Mouse (Mus musculus): ENCODE measurements around the gene Rps18.

Rps18 gene

DNA sequence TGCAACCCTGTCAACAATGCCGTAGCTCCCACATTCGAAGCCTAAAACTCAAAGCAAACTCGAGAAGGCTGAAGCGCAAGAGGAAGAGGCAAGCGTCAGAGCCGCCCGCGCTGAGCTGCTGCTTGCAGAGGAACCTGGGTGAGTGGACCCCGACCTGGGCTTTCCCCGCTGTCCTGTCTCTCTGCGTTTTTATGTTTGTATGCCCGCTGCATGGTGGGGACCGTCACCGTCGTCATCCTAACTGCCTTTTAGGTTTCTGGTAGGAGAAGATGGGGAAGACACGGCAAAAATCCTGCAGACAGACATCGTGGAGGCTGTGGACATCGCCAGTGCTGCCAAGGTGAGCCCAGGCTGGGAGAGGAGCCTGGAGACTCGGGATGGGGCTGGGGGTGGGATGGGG lies 14.4 kb downstream of the Rps18 start:
- no peak for DNase-seq

DNA sequence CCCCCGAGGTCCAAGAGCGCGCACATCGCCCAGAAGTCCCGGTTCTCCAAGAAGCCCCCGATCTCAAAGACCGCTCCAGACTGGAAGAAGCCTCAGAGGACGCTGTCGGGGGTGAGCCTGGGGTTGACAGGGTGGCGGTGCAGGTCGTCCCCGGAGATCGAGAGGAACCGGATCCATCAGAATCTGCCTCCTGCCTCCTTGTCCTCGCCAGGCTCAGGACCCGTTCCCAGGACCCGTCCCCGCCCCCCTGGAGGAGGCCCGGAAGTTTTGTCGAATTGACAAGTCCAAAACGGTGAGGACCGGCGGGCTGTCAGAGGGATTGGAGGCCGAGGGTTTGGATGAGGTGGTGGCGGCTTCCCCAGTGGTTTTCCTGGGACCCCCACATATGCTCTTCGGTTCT lies 14.8 kb downstream of the Rps18 start:
- peak; percentile 57 for DNase-seq

DNA sequence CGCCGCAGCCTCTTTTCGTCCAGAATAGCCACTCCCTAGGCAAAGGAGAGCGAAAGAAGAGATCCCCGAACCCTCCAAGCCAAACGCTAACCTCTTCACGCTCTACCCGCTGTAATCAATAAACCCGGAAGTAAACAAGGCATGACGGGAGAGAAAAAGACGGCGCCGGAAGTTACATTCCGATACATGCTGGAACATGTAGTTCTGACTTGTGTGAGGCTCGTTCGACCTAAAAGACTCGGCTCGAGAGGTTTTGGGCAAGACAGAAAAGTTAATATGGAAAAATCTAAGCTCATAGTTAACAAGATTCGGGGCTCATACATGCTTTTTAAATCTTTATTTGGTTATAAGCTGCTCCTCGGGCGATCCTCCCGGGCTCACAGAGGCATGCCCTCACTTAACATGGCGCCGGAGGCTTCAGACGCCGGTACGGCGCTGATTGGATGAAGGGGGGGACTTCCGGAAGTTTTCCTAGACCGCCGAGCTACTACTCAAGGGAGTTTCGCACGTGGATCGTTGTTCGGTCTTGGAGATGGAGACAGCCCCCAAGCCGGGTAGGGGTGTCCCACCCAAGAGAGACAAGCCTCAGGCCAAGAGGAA lies 15.5 kb downstream of the Rps18 start, which contains the start of the genes Pfdn6 and Wdr46:
Pfdn6 (minus strand) TSS at position 138 of the 600 bp plus-strand sequence.
Wdr46 (plus strand) TSS at position 455 of the 600 bp plus-strand sequence.
- DNase-seq: peak; percentile 91

DNA sequence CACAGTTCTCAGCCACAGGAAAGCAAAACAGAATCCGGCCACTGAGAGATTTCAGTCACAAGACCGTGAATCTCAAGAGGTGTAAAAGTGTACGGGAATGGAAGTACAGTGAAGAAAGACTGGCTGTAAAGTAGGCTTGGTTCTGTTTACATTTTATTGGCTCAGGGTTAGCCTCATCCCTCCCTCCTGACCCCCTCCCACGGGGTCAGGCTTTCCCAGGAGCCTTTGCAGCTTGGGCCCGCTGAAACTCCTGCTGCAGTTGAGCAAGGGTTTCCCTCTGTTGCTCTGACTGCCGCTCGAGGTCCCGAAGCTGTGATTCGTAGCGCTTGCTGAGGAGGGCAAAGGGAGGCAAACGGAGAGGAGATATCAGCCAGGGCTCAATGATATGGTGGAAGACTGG lies 17.0 kb downstream of the Rps18 start:
- peak; percentile 27 for DNase-seq

DNA sequence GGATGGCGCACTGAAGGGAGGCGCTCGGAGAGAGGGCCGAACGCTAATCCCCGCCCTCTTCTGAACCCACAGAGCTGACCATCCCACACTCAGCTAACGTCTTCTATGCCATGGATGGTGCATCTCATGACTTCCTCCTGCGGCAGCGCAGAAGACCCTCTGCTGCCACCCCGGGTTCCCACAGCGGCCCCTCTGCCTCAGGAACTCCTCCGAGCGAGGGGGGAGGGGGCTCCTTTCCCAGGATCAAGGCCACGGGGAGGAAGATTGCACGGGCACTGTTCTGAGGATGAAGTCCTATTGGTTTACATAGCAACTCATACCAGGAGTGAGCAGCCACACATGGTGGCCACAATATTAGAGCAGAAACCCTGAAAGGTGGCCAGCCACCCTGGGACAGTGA lies 18.8 kb downstream of the Rps18 start:
- DNase-seq: no peak

DNA sequence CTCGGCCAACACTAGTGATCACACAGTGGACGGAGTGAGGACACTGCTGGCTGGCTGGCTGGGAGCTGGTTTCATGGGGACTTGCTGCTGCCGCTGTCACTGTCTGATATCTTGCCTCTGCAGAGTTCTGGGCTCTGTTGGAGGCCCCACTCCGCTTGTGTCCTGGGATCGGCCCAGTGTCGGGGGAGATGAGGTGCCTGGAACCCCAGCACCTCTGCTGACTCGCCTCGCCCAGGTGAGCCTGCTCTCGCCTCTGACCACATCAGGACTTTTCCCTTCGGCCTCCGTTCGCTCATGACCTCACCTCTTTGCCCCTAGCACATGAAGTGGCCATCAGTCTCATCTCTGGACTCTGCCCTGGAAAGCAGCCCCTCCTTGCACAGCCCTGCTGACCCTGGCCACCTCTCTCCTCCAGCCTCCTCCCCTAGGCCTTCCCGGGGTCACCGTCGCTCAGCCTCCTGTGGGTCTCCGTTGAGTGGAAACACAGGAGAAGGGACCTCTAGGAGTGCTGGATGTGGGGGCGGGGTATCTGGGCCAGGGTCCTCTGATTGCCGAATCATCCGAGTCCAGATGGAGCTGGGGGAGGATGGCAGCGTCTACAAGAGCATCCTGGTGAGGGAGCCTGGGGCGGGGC lies 20.3 kb downstream of the Rps18 start:
- no peak for DNase-seq

DNA sequence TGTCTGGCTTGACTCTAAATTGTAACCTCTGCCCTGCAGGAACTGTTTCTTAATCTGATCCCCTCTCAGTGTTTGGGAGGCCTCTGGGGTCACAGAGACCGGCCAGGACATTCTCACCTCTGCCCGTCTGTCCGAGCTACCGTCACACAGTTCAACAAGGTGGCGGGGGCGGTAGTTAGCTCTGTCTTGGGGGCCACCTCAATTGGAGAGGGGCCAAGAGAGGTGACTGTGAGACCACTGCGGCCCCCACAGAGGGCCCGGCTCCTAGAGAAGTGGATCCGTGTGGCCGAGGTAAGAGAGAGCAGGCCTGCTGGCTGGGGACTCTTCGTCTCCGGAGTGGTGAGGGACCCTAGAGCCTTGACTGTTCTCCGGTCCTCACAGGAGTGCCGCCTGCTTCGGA lies 22.8 kb downstream of the Rps18 start:
- peak; percentile 19 for DNase-seq

DNA sequence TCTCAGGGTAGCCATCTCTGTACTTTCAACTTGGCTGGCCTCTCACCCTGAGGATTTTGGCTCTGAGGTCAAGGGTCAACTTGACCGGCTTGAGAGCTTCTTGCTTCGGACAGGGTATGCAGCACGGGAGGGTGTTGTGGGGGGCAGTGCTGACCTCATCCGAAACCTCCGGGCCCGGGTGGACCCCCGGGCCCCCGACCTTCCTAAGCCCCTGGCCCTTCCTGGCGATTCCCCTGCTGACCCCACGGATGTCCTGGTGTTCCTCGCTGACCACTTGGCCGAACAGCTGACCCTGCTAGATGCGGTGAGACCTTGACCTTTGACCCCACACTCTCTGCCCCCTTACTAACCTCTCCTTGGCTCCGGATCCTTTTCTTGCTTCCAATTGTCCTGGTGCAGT lies 23.4 kb downstream of the Rps18 start:
- DNase-seq: peak; percentile 16

DNA sequence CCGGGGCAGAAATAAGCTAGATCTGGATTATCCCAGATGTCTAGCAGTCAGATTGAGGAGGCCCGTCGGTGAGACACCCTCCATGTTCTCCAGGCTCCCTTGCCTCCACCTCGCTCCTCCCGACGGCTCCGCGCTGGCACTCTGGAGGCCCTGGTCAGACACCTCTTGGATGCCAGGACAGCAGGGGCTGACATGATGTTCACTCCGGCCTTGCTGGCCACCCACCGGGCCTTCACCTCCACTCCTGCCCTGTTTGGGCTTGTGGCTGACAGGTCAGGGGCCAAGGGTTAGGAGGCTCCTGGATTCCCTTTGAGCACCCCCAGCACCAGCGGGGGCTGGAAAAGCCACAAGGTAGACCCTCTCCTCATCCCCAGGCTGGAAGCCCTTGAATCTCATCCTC lies 23.9 kb downstream of the Rps18 start:
- DNase-seq: peak; percentile 17

DNA sequence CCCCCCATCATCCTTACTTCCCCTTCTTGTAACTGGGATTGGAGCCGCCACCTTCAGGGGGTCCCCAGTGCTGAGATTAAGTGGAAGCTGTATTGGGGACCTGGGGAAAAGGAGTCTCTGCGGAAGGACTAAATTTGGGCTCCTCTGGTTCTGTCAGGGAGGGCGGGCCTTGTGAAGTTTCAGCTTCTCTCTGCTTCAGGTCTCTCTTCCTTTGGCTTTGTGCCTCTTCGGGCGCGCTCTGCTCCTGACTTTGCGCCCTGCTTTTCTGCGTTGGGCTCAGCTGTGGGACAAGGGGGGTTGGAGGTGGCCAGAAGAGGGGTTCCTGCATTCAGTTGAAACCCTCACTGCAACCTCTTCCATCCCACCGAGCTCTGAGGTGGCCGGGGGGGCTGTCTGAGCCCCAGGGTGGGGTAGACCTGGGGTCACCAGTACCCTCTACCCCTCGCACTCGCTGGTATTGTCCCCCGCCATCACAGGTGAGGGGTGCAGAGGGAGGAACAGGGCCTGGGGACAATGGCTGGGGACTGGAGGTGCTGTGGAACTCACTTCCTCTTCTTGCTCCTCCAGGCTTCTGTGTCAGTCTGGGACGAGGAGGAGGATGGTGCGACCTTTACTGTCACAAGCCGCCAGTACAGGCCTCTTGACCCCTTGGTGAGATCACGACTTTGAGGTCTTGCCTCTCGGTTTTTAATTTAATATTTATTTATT lies 24.5 kb downstream of the Rps18 start:
- no peak for DNase-seq

DNA sequence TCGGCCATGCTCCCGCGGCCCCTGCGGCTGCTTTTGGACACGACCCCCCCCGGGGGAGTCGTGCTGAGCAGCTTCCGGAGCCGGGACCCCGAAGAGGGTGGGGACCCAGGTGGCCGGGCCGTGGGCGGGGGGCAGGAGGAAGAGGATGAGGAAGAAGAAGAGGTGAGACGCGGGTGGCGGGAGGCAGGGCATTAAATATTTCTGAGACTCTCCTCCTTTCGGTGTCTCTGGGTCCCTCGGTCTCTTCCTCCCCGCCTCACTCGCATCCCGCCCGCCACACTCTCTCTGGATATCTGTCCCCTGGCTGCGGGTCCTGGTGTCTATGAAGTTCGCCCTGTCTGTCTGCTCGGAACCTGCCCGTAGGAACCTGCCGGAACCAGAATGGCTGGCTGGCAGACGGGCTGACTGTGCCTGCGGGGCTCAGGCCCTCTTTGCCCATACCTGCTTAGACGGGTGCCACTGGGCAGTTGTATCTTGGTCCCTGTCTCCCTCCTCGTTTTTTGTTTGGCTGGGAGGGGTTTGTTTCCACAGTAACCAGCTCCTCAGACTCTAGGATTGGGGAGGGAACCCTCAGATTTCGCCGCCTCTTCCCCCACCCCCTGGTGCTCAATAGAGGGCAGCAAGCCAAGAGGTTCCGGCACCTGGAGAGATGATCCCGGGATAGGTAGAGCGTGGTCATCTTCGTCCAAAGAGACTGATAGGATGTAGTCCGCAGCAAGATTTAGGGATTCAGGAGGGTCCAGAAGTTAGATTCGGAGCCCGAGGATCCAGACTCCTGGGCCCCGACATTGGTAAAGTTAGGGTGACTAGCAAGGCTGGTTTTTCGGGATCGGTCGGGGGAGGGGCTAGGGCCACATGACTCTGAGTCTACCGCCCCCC lies 25.3 kb downstream of the Rps18 start:
- peak; percentile 67 for DNase-seq

DNA sequence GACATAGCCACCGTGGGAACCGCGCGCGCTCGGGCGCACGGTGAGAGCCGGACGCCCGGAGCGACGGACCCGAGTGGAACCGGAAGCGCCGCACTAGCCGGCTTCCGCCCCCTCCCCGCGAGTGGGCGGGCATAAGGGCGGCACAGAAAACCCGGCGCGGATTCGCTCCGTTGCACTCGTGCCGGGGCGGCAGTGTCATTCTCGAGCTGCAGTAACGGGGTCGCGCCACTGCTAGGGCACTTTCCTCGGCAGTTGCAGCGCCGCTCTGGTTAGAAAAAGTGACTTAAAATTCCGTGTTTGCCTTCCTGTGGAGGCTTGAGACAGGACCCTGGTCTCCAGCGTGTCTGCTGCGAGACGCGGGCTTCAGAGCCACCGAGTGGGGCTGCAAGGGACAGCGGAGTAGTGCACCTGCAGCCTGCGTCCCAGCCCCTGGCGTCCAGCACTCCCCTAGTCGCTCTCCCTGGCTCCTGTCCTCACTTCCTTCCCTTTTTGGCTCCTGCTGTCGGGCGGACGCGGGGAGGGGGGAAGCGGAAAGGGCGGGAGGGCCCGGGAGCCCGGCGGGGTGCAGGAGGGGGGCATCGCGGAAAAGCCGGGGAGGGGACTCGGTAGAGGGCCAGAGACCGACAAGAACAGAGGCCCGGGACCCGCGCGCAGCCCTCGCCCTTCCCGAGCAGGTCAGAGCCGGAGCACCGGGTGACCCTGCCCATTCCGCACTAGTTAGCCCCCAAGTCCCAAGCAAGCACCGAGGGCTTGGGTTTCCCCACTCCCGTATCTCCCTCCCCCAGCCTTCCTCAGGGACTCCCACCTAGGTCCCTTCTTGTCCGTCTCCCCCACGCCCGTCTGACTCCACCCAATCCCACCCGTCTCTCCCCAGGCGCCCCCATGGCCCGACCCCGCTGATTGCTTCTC lies 26.2 kb downstream of the Rps18 start, which contains the start of gene Rgl2:
Rgl2 (plus strand) TSS at position 173 of the 909 bp plus-strand sequence.
- peak; percentile 96 for DNase-seq

DNA sequence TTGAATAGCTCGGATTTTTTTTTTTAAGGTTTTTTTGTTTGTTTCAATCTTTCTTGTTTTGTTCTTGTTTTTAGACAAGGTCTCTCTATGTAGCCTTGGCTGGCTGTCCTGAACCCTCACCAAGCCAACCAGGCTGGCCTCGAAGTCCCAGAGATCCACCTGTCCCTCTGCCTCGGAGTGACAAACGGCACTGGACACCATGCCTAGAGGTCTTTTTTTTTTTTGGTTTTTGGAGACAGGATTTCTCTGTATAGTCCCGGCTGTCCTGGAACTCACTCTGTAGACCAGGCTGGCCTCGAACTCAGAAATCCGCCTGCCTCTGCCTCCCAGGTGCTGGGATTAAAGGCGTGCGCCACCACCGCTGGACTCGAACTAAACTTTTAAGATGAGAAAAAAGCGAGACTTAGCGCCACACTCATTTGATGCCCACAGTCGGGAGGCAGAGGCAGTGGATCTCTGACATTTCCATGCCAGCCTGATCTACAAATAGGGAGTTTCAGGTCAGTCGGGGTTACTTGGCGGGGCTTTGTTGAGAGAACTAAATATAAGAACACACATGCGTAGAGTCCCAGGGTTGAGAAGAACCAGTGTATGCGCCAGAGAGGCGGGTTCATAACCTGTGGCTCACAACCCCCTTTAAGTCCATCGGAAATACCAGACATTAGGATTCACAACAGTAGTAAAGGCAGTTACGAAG lies 27.4 kb downstream of the Rps18 start:
- DNase-seq: peak; percentile 9

DNA sequence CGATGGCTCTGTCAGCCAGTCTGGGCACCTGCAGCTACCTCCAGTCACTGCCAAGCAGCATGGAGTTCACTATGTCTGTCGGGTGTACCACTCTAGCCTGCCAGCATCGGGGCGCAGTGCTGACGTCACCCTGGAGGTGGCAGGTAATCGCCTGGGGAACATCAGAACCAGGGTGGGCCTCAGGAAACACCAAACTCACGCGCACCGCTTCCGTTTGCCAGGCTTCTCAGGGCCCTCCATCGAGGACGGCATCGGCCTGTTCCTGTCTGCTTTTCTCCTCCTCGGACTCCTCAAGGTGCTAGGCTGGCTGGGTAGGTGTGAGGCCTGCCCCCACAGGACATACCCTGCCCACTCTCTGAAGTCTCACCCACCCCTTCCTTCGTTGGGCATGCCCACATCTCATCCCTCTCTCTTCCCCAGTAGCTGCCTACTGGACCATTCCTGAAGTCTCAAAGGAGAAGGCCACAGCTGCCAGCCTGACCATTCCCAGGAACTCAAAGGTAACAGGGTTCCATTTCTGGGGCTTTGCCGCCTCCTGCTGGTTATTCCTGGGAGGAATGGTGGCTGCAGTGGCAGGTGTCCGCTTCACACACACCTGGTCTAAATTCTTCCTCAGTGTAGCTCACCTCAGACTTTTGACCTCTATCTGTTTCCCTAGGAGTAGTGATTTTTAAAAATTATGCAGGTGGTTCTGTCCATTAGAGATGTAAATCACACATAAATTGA lies 29.4 kb downstream of the Rps18 start:
- peak; percentile 57 for DNase-seq

DNA sequence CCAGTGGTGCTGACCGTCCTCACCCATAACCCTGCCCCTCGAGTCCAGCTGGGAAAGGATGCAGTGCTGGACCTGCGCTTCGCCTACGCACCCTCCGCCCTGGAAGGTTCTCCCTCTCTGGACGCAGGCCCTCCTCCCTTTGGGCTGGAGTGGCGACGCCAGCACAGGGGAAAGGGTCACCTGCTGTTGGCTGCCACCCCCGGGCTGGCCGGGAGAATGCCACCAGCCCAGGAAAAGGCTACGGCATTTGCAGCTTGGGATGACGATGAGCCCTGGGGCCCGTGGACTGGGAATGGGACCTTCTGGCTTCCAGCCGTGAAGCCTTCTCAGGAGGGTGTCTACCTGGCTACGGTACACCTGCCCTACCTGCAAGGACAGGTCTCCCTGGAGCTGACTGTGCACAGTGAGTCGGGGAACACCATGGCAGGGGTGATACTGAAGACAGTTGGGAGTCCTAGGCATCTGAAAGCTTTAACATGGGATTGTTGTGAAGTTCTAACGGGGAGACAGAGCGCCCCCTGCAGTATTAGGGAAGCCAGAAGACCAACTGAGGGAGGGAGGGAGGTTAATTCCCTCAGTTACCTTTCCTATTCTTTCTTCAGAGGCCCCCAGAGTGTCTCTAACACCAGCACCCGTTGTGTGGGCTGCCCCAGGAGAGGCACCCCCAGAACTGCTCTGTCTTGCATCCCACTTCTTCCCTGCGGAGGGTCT lies 30.2 kb downstream of the Rps18 start:
- DNase-seq: peak; percentile 27

DNA sequence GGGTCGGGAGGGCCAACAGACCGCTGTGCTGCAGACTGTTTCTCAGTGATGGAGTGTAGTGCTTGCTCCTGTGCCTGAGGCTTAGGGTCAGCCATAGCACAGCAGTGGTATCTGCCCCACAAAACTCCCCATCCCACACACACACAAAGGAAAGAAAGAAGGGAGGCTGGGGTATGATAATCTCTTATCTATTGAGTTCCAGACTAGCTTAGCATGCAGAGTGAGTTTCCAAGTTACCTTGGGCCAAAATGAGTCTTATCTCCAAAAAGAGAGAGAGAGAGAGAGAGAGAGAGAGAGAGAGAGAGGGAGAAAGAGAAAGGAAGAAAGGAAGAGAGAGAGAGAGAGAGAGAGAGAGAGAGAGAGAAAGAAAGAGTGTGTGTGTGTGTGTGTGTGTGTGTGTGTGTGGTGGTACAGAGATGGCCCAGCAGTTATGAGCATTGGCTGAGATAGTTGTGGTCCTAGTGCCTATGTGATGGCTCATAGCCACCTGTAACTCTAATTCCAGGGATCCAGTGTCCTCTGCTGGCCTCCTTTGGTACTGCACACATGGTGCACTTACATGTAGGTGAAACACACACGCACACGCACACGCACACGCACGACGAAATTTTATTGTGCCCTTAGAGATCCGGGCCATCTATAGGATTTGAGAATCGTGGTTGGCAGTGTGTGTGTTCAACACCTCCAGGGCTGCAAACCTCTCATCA lies 31.1 kb downstream of the Rps18 start:
- DNase-seq: peak; percentile 63

DNA sequence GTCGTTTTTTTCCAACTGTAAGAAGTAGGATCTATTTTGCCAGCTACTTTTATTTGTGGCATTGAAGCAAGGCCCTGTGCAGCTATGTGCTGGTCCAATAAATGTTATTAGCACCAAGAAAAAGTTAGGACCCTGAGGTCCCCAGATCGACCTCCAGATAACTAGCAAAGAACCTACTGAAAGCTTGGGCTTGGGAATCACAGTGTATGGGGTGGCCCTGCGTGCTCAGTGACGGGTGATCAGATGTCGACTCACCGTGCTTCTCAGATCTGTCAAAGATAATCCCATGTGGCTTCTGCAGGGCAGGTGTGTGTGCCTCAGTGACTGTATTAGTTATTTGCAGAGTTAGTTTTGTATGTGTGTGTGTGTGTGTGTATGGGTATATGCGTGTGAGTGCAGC lies 34.4 kb downstream of the Rps18 start:
- DNase-seq: no peak

DNA sequence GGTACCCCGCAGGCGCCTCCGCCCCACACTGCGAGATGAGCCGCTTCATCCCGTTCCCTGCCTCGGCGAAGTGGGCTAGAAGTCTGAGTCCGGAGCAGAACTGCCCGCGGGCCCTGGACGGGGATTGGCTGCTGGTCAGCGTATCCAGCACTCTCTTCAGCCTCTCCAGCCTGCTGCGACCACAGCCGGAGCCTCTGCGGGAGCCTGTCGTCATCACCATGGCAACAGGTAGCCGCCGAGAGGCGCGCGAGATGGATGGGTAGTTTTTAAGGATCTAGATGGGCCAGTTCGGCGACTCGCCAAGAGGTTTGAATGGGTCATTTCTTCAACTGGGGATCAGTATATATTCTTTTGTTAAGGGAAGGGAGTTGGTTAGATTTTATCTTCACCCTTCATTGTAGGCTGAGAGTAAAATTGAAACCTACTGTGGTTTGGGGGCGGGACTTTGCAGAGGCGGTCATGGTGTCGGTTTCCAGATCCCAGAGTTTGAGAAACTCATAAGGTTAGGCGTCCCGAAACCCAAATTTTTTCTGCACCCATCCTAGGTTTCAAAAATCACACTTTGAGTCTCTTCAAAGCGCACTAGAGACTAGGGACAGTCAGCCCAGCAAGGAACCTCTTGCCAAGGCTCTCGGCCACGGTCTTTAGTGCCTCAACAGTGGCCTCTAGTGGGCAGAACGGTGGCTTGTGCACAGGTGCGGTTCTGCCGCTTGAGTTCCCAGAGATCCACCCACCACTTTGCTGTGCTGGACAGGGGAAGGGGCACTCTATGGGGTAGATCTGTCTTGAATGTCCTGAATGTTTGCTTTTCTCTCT lies 35.3 kb downstream of the Rps18 start:
- DNase-seq: peak; percentile 93
